Mouse (Mus musculus): ENCODE data around the gene Kank2. TPM values are rescaled to one million over a fixed set of nuclear protein-coding genes. Genes with fewer than 3 reads are reported as not detected.

The Kank2 gene
- total RNA-seq, 2 experiments from 2014 or later, result 14.3 to 17.5 TPM

Small RNAs within 50 kb of the gene (microRNA-seq; reads per million reads assigned to microRNA genes)
- gene Mir7083 (ENCODE audit: borderline replicate concordance in 2 of 2), result 0.74 to 4.0 reads per million in 2 experiments

Other genes with a start within 250 kb of the Kank2 start
- 10 to 100 TPM; 41.6 to 41.8 TPM for gene Timm29, start 206.0 kb downstream of the Kank2 start, total RNA-seq (2021)
- gene Yipf2, start 205.9 kb downstream of the Kank2 start, total RNA-seq (2021), result 1 to 10 TPM; 3.5 to 5.1 TPM
- gene Smarca4, start 182.6 kb downstream of the Kank2 start, total RNA-seq (2021), result 10 to 100 TPM; 39.3 to 39.6 TPM
- 1 to 10 TPM; 4.1 to 5.3 TPM for gene Ldlr, start 75.3 kb downstream of the Kank2 start, total RNA-seq (2021)
- 1 to 10 TPM in 1 of 2 experiments, under 1 TPM in 1; 0.77 to 2.2 TPM for gene Spc24, start 38.4 kb downstream of the Kank2 start, total RNA-seq (2021)
- gene Angptl8, start 36.8 kb upstream of the Kank2 start, total RNA-seq (2021), result under 1 TPM in 1 of 2 experiments, not detected in 1; 0.43 TPM
- gene Dock6, start 53.9 kb upstream of the Kank2 start, total RNA-seq (2021), result 10 to 100 TPM; 10.7 to 14.7 TPM
- gene Rab3d, start 119.4 kb upstream of the Kank2 start, total RNA-seq (2021), result 1 to 10 TPM; 3.4 to 6.0 TPM
- gene Ccdc159, start 128.7 kb upstream of the Kank2 start, total RNA-seq (2021), result under 1 TPM; 0.38 to 0.51 TPM
- 10 to 100 TPM in 1 of 2 experiments, 1 to 10 TPM in 1; 8.6 to 14.6 TPM for gene Tmem205, start 128.8 kb upstream of the Kank2 start, total RNA-seq (2021)
- gene Plppr2, start 138.3 kb upstream of the Kank2 start, total RNA-seq (2021), result under 1 TPM; 0.56 to 0.83 TPM
- 1 to 10 TPM; 1.6 to 2.7 TPM for gene Swsap1, start 157.0 kb upstream of the Kank2 start, total RNA-seq (2021)
- under 1 TPM; 0.20 to 0.59 TPM for gene Epor, start 164.8 kb upstream of the Kank2 start, total RNA-seq (2021)
- under 1 TPM; 0.33 to 0.83 TPM for gene Rgl3, start 190.7 kb upstream of the Kank2 start, total RNA-seq (2021)
- not detected for gene Ccdc151, start 203.9 kb upstream of the Kank2 start, total RNA-seq (2021)
- gene Prkcsh, start 204.1 kb upstream of the Kank2 start, total RNA-seq (2021), result 10 to 100 TPM; 24.1 to 35.3 TPM